Mouse (Mus musculus) liver, embryonic 14.5 days (tissue): ENCODE data around the gene Rps2. TPM values are rescaled to one million over a fixed set of nuclear protein-coding genes. Genes with fewer than 3 reads are reported as not detected.
A peak's percentile ranks its signal among the peaks of the same experiment; 100 is the strongest.

ENCODE experiments used
- ATAC-seq: fragments of 200-750 bp; cut with Nextera tagmentation; 2 replicates; pipeline ENCODE4 v1.8.0; 2017; ENCODE audit warnings: moderate number of reproducible peaks, mild to moderate bottlenecking, moderate library complexity; ENCODE audit not compliant: insufficient read depth
- DNase-seq, 3 experiments: peaks; one replicate each; pipeline ENCODE4 v3.0.0-alpha.2; 2012 to 2013; ENCODE audit warnings: low read depth in 3 of 3, low spot score in 3 of 3
- H3K27ac ChIP-seq: fragments of 300-500 bp; sonication (generic); 2 replicates; pipeline ENCODE4 v1.5.1; 2014; ENCODE audit warnings: moderate library complexity, mild to moderate bottlenecking, control low read depth, inconsistent platforms
- H3K27me3 ChIP-seq: fragments of 300-500 bp; sonication (generic); 2 replicates; pipeline ENCODE4 v1.6.1; 2014; ENCODE audit warnings: mild to moderate bottlenecking, low read length, moderate library complexity; ENCODE audit not compliant: control insufficient read depth, insufficient read depth
- H3K36me3 ChIP-seq: fragments of 300-500 bp; sonication (generic); replicated peaks from 2 replicates; pipeline ENCODE4 v1.6.1; 2014; ENCODE audit warnings: low read depth; ENCODE audit not compliant: control insufficient read depth, insufficient read depth
- H3K4me1 ChIP-seq, 2 experiments: fragments of 200-500 bp in 1 of 2; fragments of 300-500 bp in 1 of 2; sonication (generic) in 1 of 2; replicated peaks; 2 replicates each; pipeline ENCODE4 v1.6.1; 2012 to 2014; ENCODE audit warnings: antibody characterized with exemption in 1 of 2, inconsistent platforms in 1 of 2, low read length in 1 of 2; ENCODE audit not compliant: control insufficient read depth in 2 of 2, insufficient read depth in 2 of 2
- H3K4me2 ChIP-seq: fragments of 300-500 bp; sonication (generic); 2 replicates; pipeline ENCODE4 v1.6.1; 2014; ENCODE audit warnings: low read depth, mild to moderate bottlenecking, control low read depth, moderate library complexity
- H3K4me3 ChIP-seq, 2 experiments: fragments of 200-500 bp in 1 of 2; fragments of 300-500 bp in 1 of 2; sonication (generic) in 1 of 2; 2 replicates each; pipeline ENCODE4 v1.5.1; 2012 to 2014; ENCODE audit warnings: low read depth in 2 of 2, low read length in 2 of 2, mild to moderate bottlenecking in 2 of 2, control low read depth in 1 of 2, inconsistent platforms in 1 of 2, moderate library complexity in 1 of 2; ENCODE audit not compliant: insufficient read depth in 1 of 2
- H3K9ac ChIP-seq: fragments of 300-500 bp; sonication (generic); replicated peaks from 2 replicates; pipeline ENCODE4 v1.6.1; 2014; ENCODE audit warnings: mild to moderate bottlenecking, control low read depth, moderate library complexity
- H3K9me3 ChIP-seq: fragments of 300-500 bp; sonication (generic); 2 replicates; pipeline ENCODE4 v1.6.1; 2016; ENCODE audit warnings: low read length, mixed read lengths; ENCODE audit not compliant: control insufficient read depth
- CTCF ChIP-seq: IDR thresholded peaks from 2 replicates; pipeline ENCODE4 v1.5.1; 2016; ENCODE audit warnings: antibody characterized with exemption, low read depth, control low read depth
- EP300 ChIP-seq: IDR thresholded peaks from 2 replicates; pipeline ENCODE4 v1.6.1; 2016; ENCODE audit warnings: antibody characterized with exemption, low read depth
- WGBS: fragments of 180-500 bp; shearing (Covaris S2); extraction: QIAGEN DNeasy Blood & Tissue Kit; methylation state at CpG from one replicate; pipeline ENCODE4 v1.1.7; 2014; ENCODE audit not compliant: insufficient replicate concordance; 5-methylcytosine and 5-hydroxymethylcytosine counted together
- polyA plus RNA-seq, 2 experiments: library from polyadenylated mRNA; depleted of rRNA in 1 of 2; stranded (reverse) in 1 of 2; unstranded in 1 of 2; fragments of >200 nt; fragmentation: Nextera tagmentation in 1 of 2; extraction: Ambion mirVana in 1 of 2; gene quantifications; 2 replicates each; pipeline versions ENCODE4 v1.2.1 to v1.2.3; 2012 to 2014

Gene Rps2
- polyA plus RNA-seq, 2 experiments = 1,219 to 2,096 TPM

DNA sequence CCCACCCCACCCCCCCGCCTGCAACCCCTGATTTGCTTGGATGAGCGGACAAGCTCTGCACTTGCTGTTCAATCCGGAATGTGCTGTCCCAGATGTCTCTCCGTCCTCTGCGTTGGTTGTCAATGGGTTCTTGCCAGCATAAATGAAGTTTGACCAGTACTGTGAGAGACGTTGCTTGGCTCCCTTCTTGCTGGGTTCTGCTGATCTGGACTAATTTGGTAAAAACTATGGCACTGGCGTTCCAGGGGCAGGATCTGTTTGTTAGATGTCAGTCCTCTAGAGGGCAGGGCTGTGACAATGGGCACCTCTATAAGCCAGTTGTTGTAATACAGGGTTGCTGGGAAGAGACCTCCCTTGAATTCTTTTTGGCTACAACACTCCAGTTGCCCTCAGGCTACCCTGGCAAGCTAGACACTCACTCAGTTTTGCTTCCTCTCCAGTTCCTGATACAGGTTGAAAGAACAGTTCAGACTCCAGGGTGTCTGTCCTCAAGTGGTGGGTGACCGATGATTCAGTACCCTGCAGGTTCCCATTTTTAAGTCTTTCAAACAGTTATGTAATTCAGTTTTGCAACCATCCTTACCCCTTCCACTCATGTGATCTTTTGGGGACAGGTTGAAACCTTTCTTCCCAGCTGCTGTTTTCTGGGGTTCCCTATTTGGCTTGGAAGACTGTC, 19.4 kb downstream of the Rps2 start:
- Histone ChIP-seq H3K9me3 (no peaks in the 10 kb centered on the region), H3K27ac (no peak overlapping the region; the same call in 1 of the 2 replicates), H3K36me3 (no peaks in the 10 kb centered on the region; the same call in 1 of the 2 replicates), H3K27me3 (no peaks in the 10 kb centered on the region), H3K9ac (peak overlapping the region; percentile 63), H3K4me2 (peak overlapping the region; percentile 77), H3K4me3 (peak overlapping the region; percentile 64 to 96), H3K4me1 (peaks cover 17 to 21% of the 10 kb centered on the region in 2 experiments)
- WGBS = 25% methylated on average over 8 of the region's 8 CpGs
- DNase-seq = no peak
- no peak for ATAC-seq
- TF ChIP-seq CTCF (peak; percentile 49), EP300 (no peak)

DNA sequence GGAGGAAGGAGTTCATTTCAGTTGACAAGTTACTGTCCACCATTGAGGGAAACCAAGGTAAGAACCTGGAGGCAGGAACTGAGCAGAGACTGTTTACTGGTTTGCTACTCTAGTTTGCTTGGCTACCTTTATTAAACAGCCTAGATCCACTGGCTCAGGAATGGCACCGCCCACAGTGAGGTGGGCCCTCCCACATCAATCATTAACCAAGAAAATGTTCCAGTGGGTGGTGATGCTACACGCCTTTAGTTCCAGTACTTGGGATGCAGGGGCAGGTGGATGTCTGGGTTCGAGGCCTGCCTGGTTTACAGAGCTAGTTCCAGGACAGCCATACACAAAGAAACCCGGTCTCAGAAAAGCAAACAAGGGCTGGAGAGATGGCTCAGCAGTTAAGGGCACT, 20.3 kb downstream of the Rps2 start:
- Histone ChIP-seq H3K4me2 (peak overlapping the region; percentile 77; the same call in 1 of the 2 replicates), H3K36me3 (no peaks in the 10 kb centered on the region; the same call in 1 of the 2 replicates), H3K27ac (no peak overlapping the region), H3K4me3 (no peak overlapping the region), H3K9ac (no peak overlapping the region), H3K9me3 (no peaks in the 10 kb centered on the region), H3K27me3 (no peaks in the 10 kb centered on the region), H3K4me1 (peaks cover 17 to 23% of the 10 kb centered on the region in 2 experiments)
- WGBS = 73% methylated on average over 4 of the region's 4 CpGs
- ATAC-seq (no peak), DNase-seq (no peak)
- TF ChIP-seq CTCF (no peak), EP300 (no peak)

DNA sequence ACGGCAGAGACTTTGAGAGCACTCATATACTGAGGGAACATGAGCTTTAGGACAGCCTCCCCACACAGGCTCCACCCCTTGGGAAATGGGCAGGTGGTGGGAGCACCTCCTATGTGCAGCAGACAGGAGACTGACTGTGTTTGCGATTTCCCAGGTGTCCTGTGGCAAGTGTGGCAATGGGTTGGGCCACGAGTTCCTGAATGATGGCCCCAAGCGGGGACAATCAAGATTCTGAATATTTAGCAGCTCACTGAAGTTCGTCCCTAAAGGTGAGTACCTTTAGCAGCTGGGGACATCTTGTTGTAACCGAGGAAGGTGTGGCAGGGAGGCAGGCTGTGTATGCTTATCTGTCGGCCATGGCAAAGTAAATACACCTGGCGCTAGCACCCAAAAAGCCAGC, 22.0 kb downstream of the Rps2 start:
- 74% methylated on average over 8 of the region's 8 CpGs for WGBS
- ATAC-seq (no peak), DNase-seq (no peak)
- Histone ChIP-seq H3K36me3 (no peaks in the 10 kb centered on the region; the same call in 1 of the 2 replicates), H3K27me3 (no peaks in the 10 kb centered on the region), H3K9me3 (no peaks in the 10 kb centered on the region), H3K27ac (no peak overlapping the region), H3K4me3 (no peak overlapping the region), H3K9ac (no peak overlapping the region), H3K4me1 (peaks cover 17 to 23% of the 10 kb centered on the region in 2 experiments), H3K4me2 (no peak overlapping the region)
- TF ChIP-seq CTCF (no peak), EP300 (no peak)

DNA sequence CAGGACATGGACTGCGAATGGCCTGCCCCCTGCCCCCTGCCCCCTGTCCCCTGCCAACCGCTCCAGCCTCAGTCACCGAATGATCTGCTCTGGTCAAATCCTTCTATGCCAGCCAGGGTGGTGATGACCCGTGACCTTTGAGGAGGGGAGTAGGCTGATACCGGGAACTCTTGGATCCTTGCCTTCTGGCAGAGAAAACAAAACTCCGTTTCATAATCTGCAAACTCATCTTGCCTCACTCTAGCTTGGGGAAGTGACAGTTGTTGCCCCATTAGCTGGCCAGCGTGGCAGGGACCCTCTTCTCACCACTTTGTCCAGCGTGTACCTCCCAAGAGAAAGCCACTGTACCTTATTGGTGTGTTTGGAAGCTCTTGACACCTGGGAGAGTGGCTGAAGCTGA, 24.4 kb downstream of the Rps2 start:
- no peak for TF ChIP-seq EP300
- TF ChIP-seq CTCF = no peak
- no peak overlapping the region for H3K27ac ChIP-seq
- H3K4me1 ChIP-seq = peaks cover 9 to 13% of the 10 kb centered on the region in 2 experiments
- DNase-seq = no peak
- H3K36me3 ChIP-seq = no peaks in the 10 kb centered on the region; the same call in 1 of the 2 replicates
- no peak overlapping the region for H3K4me3 ChIP-seq
- no peak overlapping the region for H3K9ac ChIP-seq
- 60% methylated on average over 8 of the region's 8 CpGs for WGBS
- no peak overlapping the region for H3K4me2 ChIP-seq
- no peak for ATAC-seq
- H3K27me3 ChIP-seq = no peaks in the 10 kb centered on the region; the same call in 1 of the 2 replicates
- no peaks in the 10 kb centered on the region for H3K9me3 ChIP-seq

DNA sequence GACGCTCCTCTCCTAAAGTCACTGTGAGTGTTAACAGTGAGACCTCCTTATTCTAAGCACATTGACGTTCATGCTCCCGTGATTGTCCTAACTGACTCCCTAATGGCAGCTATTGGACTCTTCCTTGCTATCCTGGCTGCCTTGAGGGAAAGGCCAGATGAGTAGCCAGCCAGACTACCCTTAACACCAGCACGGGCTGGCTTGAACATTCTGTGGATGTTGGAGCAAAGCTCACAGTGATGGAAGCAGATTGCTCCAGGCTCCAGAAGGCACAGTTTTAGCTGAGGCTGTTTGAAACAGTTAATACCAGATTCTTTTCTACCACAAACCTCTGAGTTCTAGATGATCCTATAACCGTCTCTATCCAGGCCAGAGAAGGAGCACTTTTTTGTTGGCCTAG, 26.0 kb downstream of the Rps2 start:
- H3K27me3 ChIP-seq = no peaks in the 10 kb centered on the region; the same call in 1 of the 2 replicates
- WGBS = 65% methylated on average over 5 of the region's 5 CpGs
- no peak for DNase-seq
- H3K4me3 ChIP-seq = no peak overlapping the region
- H3K4me1 ChIP-seq = 0 out of 4 replicates have a peak, but pooled peaks cover 0 to 3% of the 10 kb centered on the region in 2 experiments
- H3K9ac ChIP-seq = no peak overlapping the region
- TF ChIP-seq CTCF (no peak), EP300 (no peak)
- ATAC-seq = no peak
- no peak overlapping the region for H3K4me2 ChIP-seq
- H3K36me3 ChIP-seq = no peaks in the 10 kb centered on the region; the same call in 1 of the 2 replicates
- H3K9me3 ChIP-seq = no peaks in the 10 kb centered on the region
- H3K27ac ChIP-seq = no peak overlapping the region
